Mouse (Mus musculus): ENCODE data around the gene Ephb3.

- TF ChIP-seq CTCF (IDR thresholded peaks at IDR 0.05; ENCODE audit: extremely low read depth, insufficient read depth, low read length) (no peak), POLR2A (IDR thresholded peaks at IDR 0.05; ENCODE audit: extremely low read depth, insufficient read depth, low read length) (no peak)
Measured at GRCm38 (mm10) chr16:21184697-21185096, 19.9 kb upstream of the Ephb3 start.
